Mouse (Mus musculus): Measurements from ENCODE around the gene Fscn2.

The Fscn2 gene

GRCm38 (mm10) chr11:120361295-120361694 lies at the start of gene Fscn2:
Fscn2 (plus strand) TSS chr11:120361534.
- in situ Hi-C loops (cut with MboI): no loop called here

- in situ Hi-C loops (cut with MboI): no loop called here
Observed at GRCm38 (mm10) chr11:120311561-120311960, 49.8 kb upstream of the Fscn2 start.

GRCm38 (mm10) chr11:120312069-120312468 lies 49.3 kb upstream of the Fscn2 start:
- in situ Hi-C loops (cut with MboI): no loop called here

- in situ Hi-C loops (cut with MboI): no loop called here
Observed at GRCm38 (mm10) chr11:120313906-120314685, 47.2 kb upstream of the Fscn2 start.

GRCm38 (mm10) chr11:120314721-120315415 lies 46.5 kb upstream of the Fscn2 start:
- in situ Hi-C loops (cut with MboI): no loop called here

- in situ Hi-C loops (cut with MboI): no loop called here
Observed at GRCm38 (mm10) chr11:120315416-120315761, 45.9 kb upstream of the Fscn2 start.

GRCm38 (mm10) chr11:120315832-120316689 lies 45.3 kb upstream of the Fscn2 start:
- in situ Hi-C loops (cut with MboI): no loop called here

GRCm38 (mm10) chr11:120316690-120317254 lies 44.6 kb upstream of the Fscn2 start:
- in situ Hi-C loops (cut with MboI): no loop called here

GRCm38 (mm10) chr11:120317456-120317855 lies 43.9 kb upstream of the Fscn2 start:
- in situ Hi-C loops (cut with MboI): no loop called here

- in situ Hi-C loops (cut with MboI): no loop called here
Observed at GRCm38 (mm10) chr11:120319310-120319709, 42.0 kb upstream of the Fscn2 start.

- in situ Hi-C loops (cut with MboI): no loop called here
Observed at GRCm38 (mm10) chr11:120320156-120320555, 41.2 kb upstream of the Fscn2 start.

GRCm38 (mm10) chr11:120335431-120336021 lies 25.8 kb upstream of the Fscn2 start:
- in situ Hi-C loops (cut with MboI): no loop called here

- in situ Hi-C loops (cut with MboI): no loop called here
Observed at GRCm38 (mm10) chr11:120337447-120337846, 23.9 kb upstream of the Fscn2 start.

- in situ Hi-C loops (cut with MboI): no loop called here
Observed at GRCm38 (mm10) chr11:120338786-120339185, 22.5 kb upstream of the Fscn2 start.

- in situ Hi-C loops (cut with MboI): no loop called here
Observed at GRCm38 (mm10) chr11:120339978-120340513, 21.3 kb upstream of the Fscn2 start.

- in situ Hi-C loops (cut with MboI): no loop called here
Observed at GRCm38 (mm10) chr11:120341661-120342060, 19.7 kb upstream of the Fscn2 start.

GRCm38 (mm10) chr11:120342656-120343160 lies 18.6 kb upstream of the Fscn2 start:
- in situ Hi-C loops (cut with MboI): no loop called here

GRCm38 (mm10) chr11:120343519-120344309 lies 17.6 kb upstream of the Fscn2 start:
- in situ Hi-C loops (cut with MboI): no loop called here

- in situ Hi-C loops (cut with MboI): no loop called here
Observed at GRCm38 (mm10) chr11:120344310-120344920, 16.9 kb upstream of the Fscn2 start.

Measured in mature B cell (primary cell).